In genomic region chr8:69874155-69874554, GRCm38 (mm10) we compare ENCODE assay signal across 10 mouse cellular contexts. TPM values are rescaled to one million over a fixed set of nuclear protein-coding genes. Genes with fewer than 3 reads are reported as not detected.
DNase-seq lines count a peak whose midpoint lies in the region; ATAC-seq lines count a peak whose summit lies in the region.
"Had no signal": no experiment of that assay in that cellular context is flagged by ENCODE, and none has a peak within 500 bp of the region (broad histone marks: within the 10 kb centered on the region; RNA-seq: fewer than 3 reads in every experiment).

No protein-coding gene starts in this region.

- 12% methylated on average over 9 of the region's 9 CpGs for WGBS in hindbrain, embryonic 11.5 days
- WGBS in hindbrain, embryonic 16.5 days, result 13% methylated on average over 9 of the region's 9 CpGs

- no peak overlapping the region for H3K4me3 ChIP-seq in hindbrain, embryonic 11.5 days (ENCODE audit: low read depth, low read length)
- H3K4me3 ChIP-seq in hindbrain, embryonic 16.5 days (ENCODE audit: low read length), result no peak overlapping the region
- H3K4me3 ChIP-seq: erythroblast, embryonic 14.5 days; liver, embryonic 13.5 days had no signal

- no peaks in the 10 kb centered on the region for H3K9me3 ChIP-seq in hindbrain, embryonic 11.5 days (ENCODE audit: control insufficient read depth, low read length)
- no peaks in the 10 kb centered on the region for H3K9me3 ChIP-seq in hindbrain, embryonic 16.5 days (ENCODE audit: control insufficient read depth, low read length)
- H3K9me3 ChIP-seq: liver, embryonic 13.5 days had no signal

- H3K36me3 ChIP-seq in hindbrain, embryonic 11.5 days (ENCODE audit: control insufficient read depth, insufficient read depth, low read length), result no peaks in the 10 kb centered on the region
- H3K36me3 ChIP-seq in hindbrain, embryonic 16.5 days (ENCODE audit: control insufficient read depth, insufficient read depth, low read length), result 0 out of 2 replicates have a peak, but pooled peaks cover 3% of the 10 kb centered on the region
- H3K36me3 ChIP-seq: liver, embryonic 13.5 days had no signal

- no peak overlapping the region for H3K9ac ChIP-seq in hindbrain, embryonic 11.5 days (ENCODE audit: low read depth, low read length)
- H3K9ac ChIP-seq in hindbrain, embryonic 16.5 days (ENCODE audit: low read depth, low read length), result no peak overlapping the region
- H3K9ac ChIP-seq: liver, embryonic 13.5 days had no signal

- peak; percentile 86 for DNase-seq in hindbrain, embryonic 11.5 days (ENCODE audit: low spot score)
- DNase-seq in 416B (ENCODE audit: low read depth), result peak; percentile 69
- DNase-seq in MN1 (ENCODE audit: low spot score), result peak; percentile 78
- DNase-seq in induced T-regulatory cell, adult 2 months (ENCODE audit: low read depth), result peak; percentile 80
- DNase-seq in lung, postnatal 10 days, result peak; percentile 80
- peak; percentile 64 for DNase-seq in thymus, postnatal 0 days (ENCODE audit: low spot score)
- DNase-seq: liver, embryonic 13.5 days had no signal

- H3K4me1 ChIP-seq in hindbrain, embryonic 11.5 days (replicated peaks; ENCODE audit: control insufficient read depth, insufficient read depth, low read length), result no peaks in the 10 kb centered on the region
- H3K4me1 ChIP-seq in hindbrain, embryonic 16.5 days (ENCODE audit: control insufficient read depth, insufficient read depth, low read depth, low read length), result no peaks in the 10 kb centered on the region
- H3K4me1 ChIP-seq: liver, embryonic 13.5 days had no signal

- no peak overlapping the region for H3K27ac ChIP-seq in hindbrain, embryonic 11.5 days (ENCODE audit: low read depth, low read length)
- H3K27ac ChIP-seq in hindbrain, embryonic 16.5 days (ENCODE audit: low read depth, low read length), result no peak overlapping the region
- H3K27ac ChIP-seq: liver, embryonic 13.5 days had no signal

- H3K27me3 ChIP-seq in hindbrain, embryonic 11.5 days (ENCODE audit: control insufficient read depth, insufficient read depth, low read length), result peaks cover 6% of the 10 kb centered on the region
- H3K27me3 ChIP-seq in hindbrain, embryonic 16.5 days (replicated peaks; ENCODE audit: control insufficient read depth, insufficient read depth, low read length), result no peaks in the 10 kb centered on the region

- H3K4me2 ChIP-seq in hindbrain, embryonic 11.5 days (replicated peaks; ENCODE audit: low read depth, low read length), result no peak overlapping the region
- H3K4me2 ChIP-seq in hindbrain, embryonic 16.5 days (ENCODE audit: low read length), result no peak overlapping the region
- H3K4me2 ChIP-seq: liver, embryonic 13.5 days had no signal

- ATAC-seq in hindbrain, embryonic 11.5 days (ENCODE audit: low FRiP score), result no peak
- no peak for ATAC-seq in hindbrain, embryonic 16.5 days
- ATAC-seq in common myeloid progenitor, adult 5-6 weeks (replicated peaks; ENCODE audit: low read depth, poor library complexity, severe bottlenecking), result peak; percentile 67

RNA-seq across cellular contexts. Expression of gene Cilp2, which starts 13.3 kb away (rescaled TPM):
- polyA plus RNA-seq in hindbrain, embryonic 11.5 days (2014; fragmentation: Nextera tagmentation; extraction: Ambion mirVana), result 0.50 and 0.73 TPM in 2 replicates
- polyA plus RNA-seq in hindbrain, embryonic 16.5 days (2015; fragmentation: Nextera tagmentation; extraction: Ambion mirVana), result 6.6 and 7.0 TPM in 2 replicates
- not detected in 2 replicates for total RNA-seq in common myeloid progenitor, adult 5-6 weeks (2017)
- polyA plus RNA-seq in thymus, postnatal 0 days (2015; fragmentation: Nextera tagmentation; extraction: Ambion mirVana), result 0.09 and 0.16 TPM in 2 replicates
- polyA plus RNA-seq: erythroblast, embryonic 14.5 days had no signal

RNA-seq across cellular contexts. Expression of gene Tssk6, which starts 27.8 kb away (rescaled TPM):
- 4.2 and 4.3 TPM in 2 replicates for polyA plus RNA-seq in hindbrain, embryonic 11.5 days (2014; fragmentation: Nextera tagmentation; extraction: Ambion mirVana)
- polyA plus RNA-seq in hindbrain, embryonic 16.5 days (2015; fragmentation: Nextera tagmentation; extraction: Ambion mirVana), result 3.5 and 3.7 TPM in 2 replicates
- 1.2 TPM in 1 of 2 replicates, not detected in the other for total RNA-seq in common myeloid progenitor, adult 5-6 weeks (2017)
- 5.0 and 5.1 TPM in 2 replicates for polyA plus RNA-seq in thymus, postnatal 0 days (2015; fragmentation: Nextera tagmentation; extraction: Ambion mirVana)

RNA-seq across cellular contexts. Expression of gene Ndufa13, which starts 28.2 kb away (rescaled TPM):
- polyA plus RNA-seq in hindbrain, embryonic 11.5 days (2014; fragmentation: Nextera tagmentation; extraction: Ambion mirVana), result 169 and 174 TPM in 2 replicates
- polyA plus RNA-seq in hindbrain, embryonic 16.5 days (2015; fragmentation: Nextera tagmentation; extraction: Ambion mirVana), result 191 and 216 TPM in 2 replicates
- 82.1 and 100 TPM in 2 replicates for total RNA-seq in common myeloid progenitor, adult 5-6 weeks (2017)
- 228 and 241 TPM in 2 replicates for polyA plus RNA-seq in thymus, postnatal 0 days (2015; fragmentation: Nextera tagmentation; extraction: Ambion mirVana)

RNA-seq across cellular contexts. Expression of gene Yjefn3, which starts 28.4 kb away (rescaled TPM):
- polyA plus RNA-seq in hindbrain, embryonic 11.5 days (2014; fragmentation: Nextera tagmentation; extraction: Ambion mirVana), result 4.6 and 6.1 TPM in 2 replicates
- polyA plus RNA-seq in hindbrain, embryonic 16.5 days (2015; fragmentation: Nextera tagmentation; extraction: Ambion mirVana), result 13.6 and 14.3 TPM in 2 replicates
- not detected in 2 replicates for total RNA-seq in common myeloid progenitor, adult 5-6 weeks (2017)
- polyA plus RNA-seq in thymus, postnatal 0 days (2015; fragmentation: Nextera tagmentation; extraction: Ambion mirVana), result 3.7 and 4.0 TPM in 2 replicates

RNA-seq across cellular contexts. Expression of gene Pbx4, which starts 41.9 kb away (rescaled TPM):
- 41.5 and 42.5 TPM in 2 replicates for polyA plus RNA-seq in hindbrain, embryonic 11.5 days (2014; fragmentation: Nextera tagmentation; extraction: Ambion mirVana)
- polyA plus RNA-seq in hindbrain, embryonic 16.5 days (2015; fragmentation: Nextera tagmentation; extraction: Ambion mirVana), result 60.5 TPM in 2 replicates
- total RNA-seq in common myeloid progenitor, adult 5-6 weeks (2017), result 14.2 and 15.3 TPM in 2 replicates
- 15.1 and 18.3 TPM in 2 replicates for polyA plus RNA-seq in thymus, postnatal 0 days (2015; fragmentation: Nextera tagmentation; extraction: Ambion mirVana)
